Mouse (Mus musculus) lung, adult 2 months (tissue): ENCODE data around the gene Slfnl1. TPM values are rescaled to one million over a fixed set of nuclear protein-coding genes. Genes with fewer than 3 reads are reported as not detected.

Source experiments
- DNase-seq: peaks from one replicate; pipeline ENCODE4 v3.0.0; 2022
- H3K4me1 ChIP-seq: fragments of 200-500 bp; 2 replicates; pipeline ENCODE4 v1.6.1; 2011; ENCODE audit warnings: low read length; ENCODE audit not compliant: control insufficient read depth, insufficient read depth
- H3K4me3 ChIP-seq: fragments of 200-500 bp; replicated peaks from 2 replicates; pipeline ENCODE3; 2011; ENCODE audit warnings: low read depth, mild to moderate bottlenecking, control low read depth, low read length; ENCODE audit errors: extremely low read depth
- CTCF ChIP-seq: fragments of 200-500 bp; IDR thresholded peaks from 2 replicates; pipeline ENCODE4 v1.5.1; 2011; ENCODE audit warnings: mild to moderate bottlenecking, low read length, control low read depth; ENCODE audit not compliant: insufficient read depth
- POLR2A ChIP-seq: fragments of 200-500 bp; IDR thresholded peaks from 2 replicates; pipeline ENCODE4 v1.6.1; 2011; ENCODE audit warnings: low read depth, mild to moderate bottlenecking, control low read depth, low read length, borderline replicate concordance; ENCODE audit errors: extremely low read depth
- WGBS: fragments of 180-500 bp; shearing (Covaris S2); methylation state at CpG from one replicate; pipeline ENCODE4 v1.1.7; 2018; 5-methylcytosine and 5-hydroxymethylcytosine counted together
- polyA plus RNA-seq: library from polyadenylated mRNA; depleted of rRNA; stranded (reverse); fragments of >200 nt; gene quantifications from 2 replicates; pipeline ENCODE4 v1.2.3, GENCODE M21; 2012; rRNA removed

Slfnl1 gene
- polyA plus RNA-seq, 1 experiment = 0.12 TPM

GRCm38 (mm10) chr4:120580894-120581293 is 48.9 kb downstream of the Slfnl1 start:
- DNase-seq = no peak
- H3K4me3 ChIP-seq = no peak overlapping the region
- 78% methylated on average over 5 of the region's 5 CpGs for WGBS

GRCm38 (mm10) chr4:120581711-120582110 is 49.7 kb downstream of the Slfnl1 start:
- H3K4me1 ChIP-seq = no peaks in the 10 kb centered on the region
- no peak for TF ChIP-seq POLR2A
- no peak for TF ChIP-seq CTCF
- WGBS = 77% methylated on average over 9 of the region's 9 CpGs
- DNase-seq = no peak
- H3K4me3 ChIP-seq = no peak overlapping the region

More at GRCm38 (mm10) chr4:120580894-120581293, 48.9 kb downstream of the Slfnl1 start:
- H3K4me1 ChIP-seq = no peaks in the 10 kb centered on the region
- TF ChIP-seq CTCF (no peak), POLR2A (no peak)

Other genes with a start within 250 kb of the Slfnl1 start
- 3.1 and 4.1 TPM in 2 replicates for gene Foxo6, start 244.9 kb upstream of the Slfnl1 start, polyA plus RNA-seq
- gene Scmh1, start 127.0 kb upstream of the Slfnl1 start, polyA plus RNA-seq = 29.5 and 36.9 TPM in 2 replicates
- gene Ctps, start 38.0 kb downstream of the Slfnl1 start, polyA plus RNA-seq = 7.7 and 10.2 TPM in 2 replicates
- not detected in 2 replicates for gene Gm8439, start 56.5 kb downstream of the Slfnl1 start, polyA plus RNA-seq
- gene Cited4, start 134.3 kb downstream of the Slfnl1 start, polyA plus RNA-seq = 5.8 and 9.3 TPM in 2 replicates
- 8.2 and 8.3 TPM in 2 replicates for gene Kcnq4, start 216.4 kb downstream of the Slfnl1 start, polyA plus RNA-seq